Mouse (Mus musculus) activated CD4-positive, CD25-positive, alpha-beta regulatory T cell, adult 4 months (primary cell): ENCODE data around the gene Gm3880. TPM values are rescaled to one million over a fixed set of nuclear protein-coding genes. Genes with fewer than 3 reads are reported as not detected.
"Not testable (repeated sequence)": the region's sequence is repeated elsewhere in the genome, so short reads cannot be mapped to it uniquely, and the experiment has no call there.

Source experiments
- ATAC-seq: one replicate; pipeline ENCODE4 v1.8.0; 2017
- polyA plus RNA-seq, 2 experiments: library from polyadenylated mRNA; unstranded; fragments of 100-300 nt; shearing (Covaris generic); gene quantifications; one replicate each; pipeline ENCODE4 v1.2.1; 2017

Gene Gm3880
- not detected for polyA plus RNA-seq

- ATAC-seq: not testable (repeated sequence)
These were observed at the start of gene Gm3880 for GRCm38 (mm10) chrX:102686872-102687271. Gm3880 (minus strand) TSS chrX:102686972.

GRCm38 (mm10) chrX:102724226-102724625 lies 37.5 kb upstream of the Gm3880 start:
- not testable (repeated sequence) for ATAC-seq

DNA sequence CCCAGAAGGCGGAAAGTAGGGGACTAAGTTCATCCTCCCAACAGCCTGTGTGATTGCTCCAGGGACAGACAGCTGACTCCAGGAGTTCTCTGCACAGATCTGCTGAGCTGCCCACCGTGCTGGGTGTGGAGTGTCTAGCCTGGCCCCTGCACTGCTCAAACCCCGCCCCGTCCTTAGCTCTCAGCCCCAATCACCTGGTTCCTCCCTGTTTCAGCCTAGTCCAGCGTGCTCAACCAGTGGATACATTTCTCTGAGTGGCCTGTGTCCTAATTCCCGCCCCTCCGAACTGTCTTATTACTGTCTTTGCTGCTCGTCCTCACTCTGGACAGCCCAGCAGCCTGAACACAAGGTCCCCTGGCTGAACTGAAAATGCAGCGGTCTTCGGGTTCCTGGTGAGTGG lies 20.8 kb upstream of the Gm3880 start, which contains the start of the genes Gm9112 and Dmrtc1b:
Gene Gm9112 (minus strand): TSS at position 101 of the 400 bp plus-strand sequence.
Gene Dmrtc1b (plus strand): TSS at position 331 of the 400 bp plus-strand sequence.
- ATAC-seq: not testable (repeated sequence)

DNA sequence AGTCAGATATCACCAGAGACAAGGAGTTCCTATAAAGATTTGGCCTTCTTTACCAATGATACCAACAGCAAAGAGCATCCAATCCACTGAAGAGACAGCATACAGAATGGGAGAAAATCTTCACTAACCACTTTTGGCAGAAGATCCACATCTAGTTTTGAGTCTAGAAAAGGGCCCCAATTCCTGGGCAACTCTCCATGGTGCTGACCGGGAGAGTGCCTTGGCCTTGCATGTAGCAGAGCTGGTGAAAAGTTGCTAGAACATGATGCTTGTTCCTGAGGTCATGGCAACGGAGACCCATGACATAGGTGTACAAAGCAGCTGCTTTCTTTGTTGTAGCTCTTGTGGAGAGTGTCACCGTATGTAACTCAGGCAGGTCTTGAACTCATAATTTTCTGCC lies 13.9 kb upstream of the Gm3880 start:
- not testable (repeated sequence) for ATAC-seq

GRCm38 (mm10) chrX:102689252-102689651 lies 2.5 kb upstream of the Gm3880 start:
- ATAC-seq: not testable (repeated sequence)

DNA sequence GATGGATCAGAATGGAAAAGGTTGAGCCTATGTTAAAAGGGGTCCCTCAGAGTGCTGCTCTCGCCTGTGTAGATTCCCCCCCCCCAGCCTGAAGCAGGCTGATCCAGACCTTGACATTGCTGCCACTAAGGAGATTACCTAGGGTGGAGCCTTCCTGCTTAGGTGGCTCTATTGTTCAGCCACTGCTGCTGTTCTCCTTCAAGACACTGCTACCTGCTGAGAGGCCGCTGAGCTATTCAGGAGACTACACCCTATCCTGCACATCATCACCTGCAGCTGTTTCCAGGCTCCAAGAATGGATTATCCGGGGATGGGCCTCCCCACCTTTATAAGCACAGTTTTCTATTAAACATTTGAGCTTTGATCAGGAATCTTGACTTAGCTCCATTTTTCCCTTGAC lies 2.1 kb downstream of the Gm3880 start:
- ATAC-seq: not testable (repeated sequence)

DNA sequence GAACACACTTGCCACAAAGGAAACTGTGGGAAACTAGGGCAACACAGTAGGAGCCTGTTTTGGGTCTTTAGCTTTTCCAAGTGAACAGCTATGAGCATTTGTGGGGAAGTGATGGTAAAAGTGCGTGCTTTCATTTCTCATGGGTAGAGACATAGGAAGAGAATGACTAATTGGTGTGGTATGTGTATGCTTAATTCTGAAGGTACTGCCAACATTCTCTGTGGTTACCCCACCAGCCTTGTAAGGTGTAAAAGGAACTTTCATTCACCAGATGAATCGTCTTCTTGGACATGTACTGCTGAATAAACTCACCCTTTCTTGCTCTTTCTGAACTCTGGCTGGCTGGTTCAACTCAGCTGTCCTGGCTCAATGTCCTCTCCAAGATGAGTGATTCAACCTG lies 20.1 kb downstream of the Gm3880 start:
- no peak for ATAC-seq

DNA sequence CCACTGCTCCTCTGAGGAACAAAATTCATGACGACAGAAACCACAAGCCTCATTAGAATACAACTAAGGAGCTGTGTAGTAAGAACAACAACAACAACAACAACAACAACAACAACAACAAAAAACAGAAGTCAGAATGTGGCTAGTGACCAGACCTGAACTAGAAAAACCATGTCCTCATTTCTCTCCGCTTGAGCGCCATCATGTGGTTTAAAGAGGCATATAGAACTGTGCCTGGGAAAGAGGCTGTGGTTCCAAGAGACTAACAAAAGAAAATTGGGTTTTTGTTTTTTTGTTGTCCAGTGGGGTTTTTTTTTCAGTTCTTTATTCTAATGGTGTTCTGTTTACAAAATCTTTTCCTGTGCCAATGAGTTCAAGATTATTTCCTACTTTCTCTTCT lies 26.1 kb downstream of the Gm3880 start:
- ATAC-seq: no peak

DNA sequence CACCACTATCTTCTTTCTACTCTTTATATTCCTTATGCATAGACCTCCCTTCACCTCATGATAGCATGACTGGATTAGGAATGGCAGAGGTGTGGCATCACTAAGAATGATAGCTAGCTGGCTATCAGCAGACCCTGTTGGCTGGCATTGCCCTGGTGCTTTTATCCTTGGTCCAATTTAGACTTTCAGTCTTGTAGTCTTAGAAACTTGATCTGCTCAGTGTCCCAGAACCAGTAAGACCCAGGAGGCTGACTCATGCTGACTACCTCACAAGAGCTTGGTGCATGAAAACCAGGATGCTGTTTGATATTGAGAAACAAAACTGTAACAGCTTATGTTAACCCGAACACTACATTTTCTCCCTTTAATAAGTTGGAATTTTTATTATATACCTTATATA lies 41.1 kb downstream of the Gm3880 start:
- ATAC-seq: no peak

GRCm38 (mm10) chrX:102645146-102645545 lies 41.6 kb downstream of the Gm3880 start:
- ATAC-seq: no peak

DNA sequence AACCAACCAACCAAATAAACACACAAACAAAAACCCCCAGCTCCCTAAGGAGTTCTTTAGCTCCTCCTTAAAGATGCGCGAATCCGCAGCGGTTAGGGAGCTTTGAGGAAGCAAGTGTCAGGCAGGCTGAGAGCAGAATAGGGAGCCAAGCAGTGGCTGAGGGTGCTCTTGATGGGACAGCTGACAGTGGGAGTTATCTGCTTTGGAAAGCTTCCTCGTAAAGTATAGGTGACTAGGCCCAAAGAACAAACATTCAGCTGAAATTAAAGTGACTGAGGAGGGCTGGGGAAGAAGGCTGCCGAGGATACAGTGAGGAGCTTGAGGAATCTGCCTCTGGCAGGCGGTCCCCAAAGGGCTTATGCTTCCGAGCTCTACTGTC lies 42.2 kb downstream of the Gm3880 start:
- no peak for ATAC-seq

DNA sequence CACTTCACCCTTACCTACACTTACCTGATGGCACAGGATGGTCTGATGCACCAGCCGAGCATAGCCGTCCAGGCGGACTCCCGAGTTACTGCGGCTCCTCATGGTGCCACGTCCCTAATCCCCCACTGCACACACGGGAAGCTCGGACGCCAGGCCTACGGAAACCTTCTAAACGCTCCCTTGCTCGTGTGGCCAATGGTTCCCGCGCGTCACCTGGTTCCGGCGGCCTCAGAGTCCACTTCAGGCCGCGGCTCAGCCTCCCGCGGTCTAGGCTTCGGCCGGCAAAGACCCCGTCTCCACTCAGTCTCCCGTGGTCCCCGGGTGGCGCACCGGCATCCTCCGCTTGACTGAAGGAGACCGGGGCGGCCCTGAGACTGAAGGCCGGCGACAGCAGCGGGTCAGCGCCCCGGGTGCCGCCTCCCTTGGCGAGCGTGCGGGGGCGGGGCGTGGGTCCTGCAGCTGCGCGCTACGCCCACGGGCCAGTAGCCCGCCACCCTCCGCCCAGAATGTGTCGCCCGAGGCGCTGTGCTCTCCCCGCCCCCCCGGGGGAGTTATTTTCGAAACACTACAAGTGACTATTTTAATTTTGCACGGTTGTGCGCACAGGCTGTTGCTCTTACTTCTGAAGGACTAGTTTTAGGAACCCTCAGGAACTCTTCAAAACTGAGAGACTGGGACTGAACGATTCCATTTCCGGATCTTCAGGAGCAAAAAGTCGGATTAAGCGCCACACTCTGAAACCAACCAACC lies 42.8 kb downstream of the Gm3880 start, which contains the start of gene Phka1:
Gene Phka1 (minus strand): TSS at position 424 of the 750 bp plus-strand sequence.
- no peak for ATAC-seq

Other genes starting within 250 kb of the Gm3880 start
- 10 to 100 TPM in 1 of 2 experiments, 1 to 10 TPM in 1; 9.7 to 10.0 TPM for gene Hdac8, start 181.6 kb downstream of the Gm3880 start, polyA plus RNA-seq
- not detected for gene Phka1, start 42.7 kb downstream of the Gm3880 start, polyA plus RNA-seq
- not detected for gene Gm9112, start 20.7 kb upstream of the Gm3880 start, polyA plus RNA-seq
- gene Dmrtc1b, start 20.9 kb upstream of the Gm3880 start, polyA plus RNA-seq: not detected
- gene Dmrtc1c1, start 116.0 kb upstream of the Gm3880 start, polyA plus RNA-seq: not detected
- gene Dmrtc1c2, start 167.6 kb upstream of the Gm3880 start, polyA plus RNA-seq: not detected
- under 1 TPM in 1 of 2 experiments, not detected in 1; 0.33 TPM for gene 1700031F05Rik, start 181.0 kb upstream of the Gm3880 start, polyA plus RNA-seq
- not detected for gene Dmrtc1a, start 221.7 kb upstream of the Gm3880 start, polyA plus RNA-seq
- not detected for gene 1700011M02Rik, start 221.9 kb upstream of the Gm3880 start, polyA plus RNA-seq
- not detected for gene 1700018G05Rik, start 241.4 kb upstream of the Gm3880 start, polyA plus RNA-seq